Mouse (Mus musculus): ENCODE results near the gene Palb2. TPM values are rescaled to one million over a fixed set of nuclear protein-coding genes. Genes with fewer than 3 reads are reported as not detected.
A peak's percentile ranks its signal among the peaks of the same experiment; 100 is the strongest.

The Palb2 gene
- polyA plus RNA-seq (2015; fragmentation: Nextera tagmentation; extraction: Ambion mirVana) = 18.5 and 20.5 TPM in 2 replicates

DNA sequence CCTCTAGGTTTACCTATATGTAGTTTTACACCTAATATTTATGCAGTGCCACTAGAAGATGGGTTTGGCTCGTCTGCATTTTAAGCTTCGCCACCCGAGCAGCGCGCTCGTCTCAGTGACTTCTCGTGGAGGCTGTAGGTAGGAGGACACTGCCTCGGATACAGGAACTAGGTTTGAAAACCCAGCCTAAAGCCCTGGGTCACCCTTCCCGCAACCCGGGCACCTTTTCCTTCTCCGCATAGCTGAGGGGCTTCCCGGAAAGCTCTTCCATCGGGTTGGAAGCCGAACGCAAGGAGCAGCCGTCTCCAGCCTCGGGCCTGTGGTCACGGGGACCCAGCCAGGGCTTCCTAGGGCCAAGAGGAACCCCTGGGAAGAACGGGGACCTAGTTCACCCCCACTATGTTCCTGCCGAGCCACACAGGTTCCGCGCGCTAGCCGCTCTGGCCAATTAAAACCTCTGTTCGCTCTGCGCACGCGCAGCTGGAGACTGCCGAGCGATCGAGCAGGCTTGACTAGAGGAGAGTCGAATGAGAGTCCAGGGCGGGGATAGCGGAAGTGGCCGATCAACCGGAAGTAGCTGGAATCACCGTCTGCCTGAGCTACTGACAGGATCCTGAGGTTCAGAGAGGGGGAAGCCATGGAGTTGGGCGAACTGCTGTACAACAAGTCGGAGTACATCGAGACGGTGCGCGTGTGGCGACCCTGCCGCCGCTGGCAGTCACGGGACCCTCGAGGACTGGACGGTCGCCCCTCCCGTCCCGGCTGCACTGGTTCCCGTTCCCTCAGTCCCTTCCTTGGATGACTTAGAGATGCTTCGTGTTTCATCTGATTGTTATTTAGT lies at the start of gene Palb2, which contains the start of gene Dctn5:
Gene Palb2, minus strand, starts transcription at position 489 of the 841 bp plus-strand sequence.
Gene Dctn5, plus strand, starts transcription at position 545 of the 841 bp plus-strand sequence.
- under 1% methylated on average over 54 of the region's 54 CpGs for WGBS
- ATAC-seq (replicated peaks; ENCODE audit: low FRiP score) = peak; percentile 99

GRCm38 (mm10) chr7:122180720-122181119 lies 47.9 kb upstream of the Palb2 start:
- WGBS = 92% methylated on average over 7 of the region's 7 CpGs
- Histone ChIP-seq H3K4me2 (no peak overlapping the region), H3K9ac (no peak overlapping the region), H3K27me3 (no peaks in the 10 kb centered on the region), H3K9me3 (replicated peaks) (no peaks in the 10 kb centered on the region), H3K36me3 (no peaks in the 10 kb centered on the region), H3K27ac (no peak overlapping the region), H3K4me1 (0 out of 2 replicates have a peak, but pooled peaks cover under 1% of the 10 kb centered on the region), H3K4me3 (replicated peaks) (no peak overlapping the region)
- ATAC-seq (replicated peaks; ENCODE audit: low FRiP score) = no peak

More for the DNA sequence above, at the start of gene Palb2, which contains the start of gene Dctn5:
- Histone ChIP-seq H3K27me3 (no peaks in the 10 kb centered on the region), H3K4me2 (peak within 1 kb of the TSS; percentile 74), H3K4me1 (peaks cover 18% of the 10 kb centered on the region), H3K36me3 (peaks cover 52% of the 10 kb centered on the region), H3K9me3 (replicated peaks) (no peaks in the 10 kb centered on the region), H3K27ac (peak within 1 kb of the TSS; percentile 73), H3K9ac (peak within 1 kb of the TSS; percentile 80), H3K4me3 (replicated peaks) (peak within 1 kb of the TSS; percentile 88)

GRCm38 (mm10) chr7:122171613-122172012 lies 38.8 kb upstream of the Palb2 start:
- no peak for ATAC-seq (replicated peaks; ENCODE audit: low FRiP score)
- Histone ChIP-seq H3K9ac (no peak overlapping the region), H3K36me3 (peaks cover 43% of the 10 kb centered on the region), H3K4me1 (no peaks in the 10 kb centered on the region), H3K4me3 (replicated peaks) (no peak overlapping the region), H3K9me3 (replicated peaks) (no peaks in the 10 kb centered on the region), H3K4me2 (no peak overlapping the region), H3K27me3 (no peaks in the 10 kb centered on the region), H3K27ac (no peak overlapping the region)
- WGBS = 64% methylated on average over 10 of the region's 10 CpGs

GRCm38 (mm10) chr7:122170705-122171104 lies 37.9 kb upstream of the Palb2 start:
- Histone ChIP-seq H3K4me3 (replicated peaks) (no peak overlapping the region), H3K9ac (no peak overlapping the region), H3K4me2 (no peak overlapping the region), H3K27me3 (no peaks in the 10 kb centered on the region), H3K9me3 (replicated peaks) (no peaks in the 10 kb centered on the region), H3K4me1 (0 out of 2 replicates have a peak, but pooled peaks cover 2% of the 10 kb centered on the region), H3K36me3 (peaks cover 52% of the 10 kb centered on the region), H3K27ac (no peak overlapping the region)
- 84% methylated on average over 6 of the region's 6 CpGs for WGBS
- no peak for ATAC-seq (replicated peaks; ENCODE audit: low FRiP score)

GRCm38 (mm10) chr7:122167203-122167602 lies 34.4 kb upstream of the Palb2 start:
- Histone ChIP-seq H3K4me2 (no peak overlapping the region), H3K27ac (no peak overlapping the region), H3K9me3 (replicated peaks) (no peaks in the 10 kb centered on the region), H3K27me3 (no peaks in the 10 kb centered on the region), H3K4me3 (replicated peaks) (no peak overlapping the region), H3K9ac (no peak overlapping the region), H3K36me3 (peaks cover 84% of the 10 kb centered on the region), H3K4me1 (peaks cover 8% of the 10 kb centered on the region; the same call in 1 of the 2 replicates)
- no peak for ATAC-seq (replicated peaks; ENCODE audit: low FRiP score)
- WGBS = 96% methylated on average over 7 of the region's 7 CpGs

- Histone ChIP-seq H3K27ac (no peak overlapping the region), H3K36me3 (peaks cover 76% of the 10 kb centered on the region), H3K4me1 (peaks cover 31% of the 10 kb centered on the region), H3K27me3 (no peaks in the 10 kb centered on the region), H3K9me3 (replicated peaks) (no peaks in the 10 kb centered on the region), H3K4me2 (no peak overlapping the region), H3K4me3 (replicated peaks) (no peak overlapping the region), H3K9ac (no peak overlapping the region)
- no peak for ATAC-seq (replicated peaks; ENCODE audit: low FRiP score)
- 90% methylated on average over 7 of the region's 8 CpGs for WGBS
These were observed 31.0 kb upstream of the Palb2 start for GRCm38 (mm10) chr7:122163766-122164165.

DNA sequence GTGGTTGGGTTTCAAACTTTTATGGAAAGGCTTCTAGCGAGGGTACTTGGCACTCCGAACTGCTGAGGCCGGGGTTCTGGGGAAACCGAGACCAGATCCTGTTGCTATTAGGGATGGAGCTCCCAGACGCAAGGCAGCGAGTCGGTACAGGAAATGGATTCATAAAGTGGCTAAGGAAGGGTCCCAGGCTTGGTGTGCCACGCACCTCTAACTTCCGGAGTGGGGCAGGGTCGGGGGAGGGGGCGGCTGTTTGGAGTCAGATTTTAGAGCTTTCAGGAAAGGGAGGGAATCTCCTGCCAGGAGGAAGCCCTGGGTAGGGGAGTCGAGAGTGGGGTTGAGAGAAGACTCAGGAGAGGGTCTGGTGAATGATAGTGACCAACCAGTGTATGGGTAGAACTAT lies 27.3 kb upstream of the Palb2 start:
- Histone ChIP-seq H3K27ac (peak overlapping the region; percentile 96), H3K9me3 (replicated peaks) (no peaks in the 10 kb centered on the region), H3K9ac (peak overlapping the region; percentile 77), H3K4me1 (peaks cover 40% of the 10 kb centered on the region), H3K4me2 (peak overlapping the region; percentile 83), H3K36me3 (peaks cover 38% of the 10 kb centered on the region), H3K27me3 (no peaks in the 10 kb centered on the region), H3K4me3 (replicated peaks) (peak overlapping the region; percentile 78)
- no peak for ATAC-seq (replicated peaks; ENCODE audit: low FRiP score)
- WGBS = 0% methylated on average over 12 of the region's 12 CpGs

- peak; percentile 94 for ATAC-seq (replicated peaks; ENCODE audit: low FRiP score)
- H3K36me3 ChIP-seq = peaks cover 30% of the 10 kb centered on the region
- peaks cover 39% of the 10 kb centered on the region for H3K4me1 ChIP-seq
- H3K4me2 ChIP-seq = peak within 1 kb of the TSS; percentile 83
- WGBS = under 1% methylated on average over 63 of the region's 63 CpGs
- H3K9me3 ChIP-seq (replicated peaks) = no peaks in the 10 kb centered on the region
- H3K4me3 ChIP-seq (replicated peaks) = peak within 1 kb of the TSS; percentile 78
- H3K27me3 ChIP-seq = no peaks in the 10 kb centered on the region
- peak within 1 kb of the TSS; percentile 96 for H3K27ac ChIP-seq
- H3K9ac ChIP-seq = peak within 1 kb of the TSS; percentile 77
These were observed 26.4 kb upstream of the Palb2 start, which contains the start of gene Plk1 for GRCm38 (mm10) chr7:122158915-122159902. Plk1 (plus strand) TSS chr7:122159439.

DNA sequence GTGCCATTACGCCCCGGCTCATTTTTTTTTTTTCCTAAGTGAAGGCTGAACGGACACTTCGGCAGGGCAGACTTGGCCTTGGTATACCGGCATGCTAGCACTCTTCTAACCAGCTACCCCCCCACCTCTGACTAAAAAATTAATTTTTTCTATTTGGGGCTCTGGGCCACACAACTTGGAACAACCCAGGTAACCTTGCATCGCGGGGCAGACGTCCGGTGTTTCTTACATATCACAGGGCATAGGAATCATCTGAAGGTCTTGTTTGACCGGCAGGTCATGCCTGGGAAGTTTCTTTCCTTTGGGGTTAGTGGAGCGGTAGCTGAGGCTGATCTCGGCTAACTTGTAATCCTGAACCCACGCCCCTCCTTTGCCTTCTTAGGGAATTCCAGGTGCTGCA lies 25.7 kb upstream of the Palb2 start:
- Histone ChIP-seq H3K36me3 (peaks cover 25% of the 10 kb centered on the region), H3K9me3 (replicated peaks) (no peaks in the 10 kb centered on the region), H3K9ac (peak overlapping the region; percentile 77), H3K27me3 (no peaks in the 10 kb centered on the region), H3K4me2 (peak overlapping the region; percentile 83), H3K4me3 (replicated peaks) (peak overlapping the region; percentile 78), H3K4me1 (peaks cover 36% of the 10 kb centered on the region), H3K27ac (peak overlapping the region; percentile 96)
- peak; percentile 19 for ATAC-seq (replicated peaks; ENCODE audit: low FRiP score)
- WGBS = 1% methylated on average over 13 of the region's 13 CpGs

GRCm38 (mm10) chr7:122152473-122152872 lies 19.7 kb upstream of the Palb2 start:
- Histone ChIP-seq H3K4me3 (replicated peaks) (no peak overlapping the region), H3K27me3 (no peaks in the 10 kb centered on the region), H3K4me2 (no peak overlapping the region), H3K9ac (no peak overlapping the region), H3K36me3 (peaks cover 35% of the 10 kb centered on the region), H3K9me3 (replicated peaks) (no peaks in the 10 kb centered on the region), H3K27ac (no peak overlapping the region), H3K4me1 (no peaks in the 10 kb centered on the region; the same call in 1 of the 2 replicates)
- ATAC-seq (replicated peaks; ENCODE audit: low FRiP score) = no peak
- 89% methylated on average over 4 of the region's 4 CpGs for WGBS

- Histone ChIP-seq H3K36me3 (peaks cover 95% of the 10 kb centered on the region), H3K27ac (no peak overlapping the region), H3K4me1 (no peaks in the 10 kb centered on the region), H3K4me2 (no peak overlapping the region), H3K9me3 (replicated peaks) (no peaks in the 10 kb centered on the region), H3K4me3 (replicated peaks) (no peak overlapping the region), H3K27me3 (no peaks in the 10 kb centered on the region), H3K9ac (no peak overlapping the region)
- ATAC-seq (replicated peaks; ENCODE audit: low FRiP score) = no peak
These were observed 8.2 kb upstream of the Palb2 start for GRCm38 (mm10) chr7:122140991-122141390.
